Mouse (Mus musculus): ENCODE results near the gene Ryr2. TPM values are rescaled to one million over a fixed set of nuclear protein-coding genes. Genes with fewer than 3 reads are reported as not detected.
A peak's percentile ranks its signal among the peaks of the same experiment; 100 is the strongest.

Gene Ryr2
- polyA plus RNA-seq, 1 experiment from 2014 or later: 0.78 TPM

DNA sequence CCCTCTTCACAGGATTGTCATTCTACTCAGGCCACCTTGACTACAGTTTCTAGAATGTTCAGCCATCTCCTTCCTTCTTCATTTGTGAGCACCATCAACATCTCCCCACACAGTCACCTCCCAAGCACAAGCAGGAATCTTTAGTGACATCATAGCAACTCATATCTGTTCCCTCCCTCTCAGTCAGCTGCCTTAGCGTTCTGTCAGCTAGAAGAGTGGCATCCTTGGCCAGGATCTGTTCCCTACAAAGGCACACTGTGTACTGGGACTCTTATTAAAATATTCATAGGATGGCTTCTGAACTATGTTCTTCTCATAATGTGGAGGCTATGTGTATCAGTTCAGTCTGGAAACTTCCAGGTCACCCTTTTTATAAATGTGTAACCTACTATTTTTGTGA, 8.1 kb upstream of the Ryr2 start:
- Histone ChIP-seq H3K4me2 (replicated peaks; ENCODE audit: low read depth, low read length) (no peak overlapping the region), H3K9ac (replicated peaks; ENCODE audit: low read depth) (no peak overlapping the region), H3K36me3 (ENCODE audit: insufficient read depth, low read length) (no peaks in the 10 kb centered on the region), H3K4me3 (ENCODE audit: low read depth, low read length) (no peak overlapping the region), H3K27me3 (replicated peaks; ENCODE audit: insufficient read depth, low read length) (no peaks in the 10 kb centered on the region), H3K9me3 (ENCODE audit: low read length) (no peaks in the 10 kb centered on the region), H3K4me1 (ENCODE audit: insufficient read depth, low read depth, low read length) (no peaks in the 10 kb centered on the region), H3K27ac (ENCODE audit: low read length) (no peak overlapping the region)
- no peak for ATAC-seq
- TF ChIP-seq EP300 (IDR thresholded peaks at IDR 0.05): no peak
- TF ChIP-seq CTCF (IDR thresholded peaks at IDR 0.05): no peak
- DNase-seq (ENCODE audit: low spot score): no peak
- WGBS: 58% methylated on average over 1 of the region's 1 CpGs

GRCm38 (mm10) chr13:12108955-12109354, 2.2 kb upstream of the Ryr2 start:
- Histone ChIP-seq H3K9me3 (ENCODE audit: low read length) (no peaks in the 10 kb centered on the region), H3K9ac (replicated peaks; ENCODE audit: low read depth) (no peak overlapping the region), H3K27ac (ENCODE audit: low read length) (no peak overlapping the region), H3K4me3 (ENCODE audit: low read depth, low read length) (no peak overlapping the region), H3K4me1 (ENCODE audit: insufficient read depth, low read depth, low read length) (no peaks in the 10 kb centered on the region), H3K36me3 (ENCODE audit: insufficient read depth, low read length) (no peaks in the 10 kb centered on the region), H3K27me3 (replicated peaks; ENCODE audit: insufficient read depth, low read length) (peaks cover 8% of the 10 kb centered on the region; the same call in 1 of the 2 replicates), H3K4me2 (replicated peaks; ENCODE audit: low read depth, low read length) (no peak overlapping the region)
- no peak for ATAC-seq
- TF ChIP-seq EP300 (IDR thresholded peaks at IDR 0.05) (no peak), CTCF (IDR thresholded peaks at IDR 0.05) (no peak)
- 90% methylated on average over 1 of the region's 1 CpGs for WGBS
- DNase-seq (ENCODE audit: low spot score): no peak

- H3K27ac ChIP-seq (ENCODE audit: low read length): no peak overlapping the region
- 2% methylated on average over 63 of the region's 67 CpGs for WGBS
- H3K4me1 ChIP-seq (ENCODE audit: insufficient read depth, low read depth, low read length): no peaks in the 10 kb centered on the region
- peak overlapping the region; percentile 54 for H3K4me3 ChIP-seq (ENCODE audit: low read depth, low read length)
- no peaks in the 10 kb centered on the region for H3K36me3 ChIP-seq (ENCODE audit: insufficient read depth, low read length)
- TF ChIP-seq EP300 (IDR thresholded peaks at IDR 0.05) (no peak), CTCF (IDR thresholded peaks at IDR 0.05) (0 out of 2 replicates have a peak, but pooled peaks have one; percentile 10)
- H3K9ac ChIP-seq (replicated peaks; ENCODE audit: low read depth): no peak overlapping the region
- peaks cover 8% of the 10 kb centered on the region; the same call in 1 of the 2 replicates for H3K27me3 ChIP-seq (replicated peaks; ENCODE audit: insufficient read depth, low read length)
- peak overlapping the region; percentile 96 for H3K4me2 ChIP-seq (replicated peaks; ENCODE audit: low read depth, low read length)
- H3K9me3 ChIP-seq (ENCODE audit: low read length): no peaks in the 10 kb centered on the region
- peak; percentile 67 for ATAC-seq
- no peak for DNase-seq (ENCODE audit: low spot score)
These were observed 716 bp downstream of the Ryr2 start for GRCm38 (mm10) chr13:12105830-12106628.

GRCm38 (mm10) chr13:12105231-12105829, 1.4 kb downstream of the Ryr2 start:
- Histone ChIP-seq H3K27me3 (replicated peaks; ENCODE audit: insufficient read depth, low read length) (peaks cover 8% of the 10 kb centered on the region; the same call in 1 of the 2 replicates), H3K9me3 (ENCODE audit: low read length) (no peaks in the 10 kb centered on the region), H3K4me2 (replicated peaks; ENCODE audit: low read depth, low read length) (peak overlapping the region; percentile 96), H3K36me3 (ENCODE audit: insufficient read depth, low read length) (no peaks in the 10 kb centered on the region), H3K9ac (replicated peaks; ENCODE audit: low read depth) (no peak overlapping the region), H3K4me3 (ENCODE audit: low read depth, low read length) (peak overlapping the region; percentile 54), H3K4me1 (ENCODE audit: insufficient read depth, low read depth, low read length) (no peaks in the 10 kb centered on the region), H3K27ac (ENCODE audit: low read length) (no peak overlapping the region)
- ATAC-seq (no peak), DNase-seq (ENCODE audit: low spot score) (peak; percentile 17)
- TF ChIP-seq EP300 (IDR thresholded peaks at IDR 0.05) (no peak), CTCF (IDR thresholded peaks at IDR 0.05) (no peak)
- 2% methylated on average over 17 of the region's 17 CpGs for WGBS

- Histone ChIP-seq H3K4me2 (replicated peaks; ENCODE audit: low read depth, low read length) (no peak overlapping the region), H3K9me3 (ENCODE audit: low read length) (no peaks in the 10 kb centered on the region), H3K27me3 (replicated peaks; ENCODE audit: insufficient read depth, low read length) (peaks cover 8% of the 10 kb centered on the region; the same call in 1 of the 2 replicates), H3K4me3 (ENCODE audit: low read depth, low read length) (no peak overlapping the region), H3K4me1 (ENCODE audit: insufficient read depth, low read depth, low read length) (no peaks in the 10 kb centered on the region), H3K9ac (replicated peaks; ENCODE audit: low read depth) (no peak overlapping the region), H3K27ac (ENCODE audit: low read length) (no peak overlapping the region), H3K36me3 (ENCODE audit: insufficient read depth, low read length) (no peaks in the 10 kb centered on the region)
- TF ChIP-seq EP300 (IDR thresholded peaks at IDR 0.05) (no peak), CTCF (IDR thresholded peaks at IDR 0.05) (no peak)
- WGBS: 25% methylated on average over 1 of the region's 1 CpGs
- DNase-seq (ENCODE audit: low spot score) (no peak), ATAC-seq (no peak)
These were observed 2.4 kb downstream of the Ryr2 start for GRCm38 (mm10) chr13:12104318-12104717.

DNA sequence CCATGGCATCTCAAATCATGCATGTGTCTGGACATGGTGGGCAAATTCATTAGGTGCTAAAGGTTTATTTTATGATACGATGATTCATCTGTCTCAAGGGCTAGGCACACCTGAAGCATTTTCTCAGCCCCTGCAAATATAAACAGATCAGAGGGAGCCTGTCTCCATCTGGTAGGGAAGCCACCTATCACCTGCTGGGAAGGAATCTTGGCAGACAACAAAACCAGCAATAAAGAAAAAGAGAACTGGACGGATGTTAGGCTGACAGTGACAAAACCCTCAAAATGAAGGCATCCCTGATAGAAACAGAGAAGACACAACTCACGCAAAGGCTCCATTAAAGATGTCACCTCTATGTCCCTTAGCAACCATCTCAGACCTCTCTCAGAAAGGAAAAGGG, 3.7 kb downstream of the Ryr2 start:
- WGBS: 70% methylated on average over 3 of the region's 3 CpGs
- no peaks in the 10 kb centered on the region for H3K9me3 ChIP-seq (ENCODE audit: low read length)
- H3K27ac ChIP-seq (ENCODE audit: low read length): no peak overlapping the region
- ATAC-seq (no peak), DNase-seq (ENCODE audit: low spot score) (no peak)
- no peak overlapping the region for H3K4me2 ChIP-seq (replicated peaks; ENCODE audit: low read depth, low read length)
- TF ChIP-seq EP300 (IDR thresholded peaks at IDR 0.05) (no peak), CTCF (IDR thresholded peaks at IDR 0.05) (no peak)
- H3K9ac ChIP-seq (replicated peaks; ENCODE audit: low read depth): no peak overlapping the region
- no peaks in the 10 kb centered on the region for H3K4me1 ChIP-seq (ENCODE audit: insufficient read depth, low read depth, low read length)
- no peak overlapping the region for H3K4me3 ChIP-seq (ENCODE audit: low read depth, low read length)
- H3K36me3 ChIP-seq (ENCODE audit: insufficient read depth, low read length): no peaks in the 10 kb centered on the region
- peaks cover 8% of the 10 kb centered on the region; the same call in 1 of the 2 replicates for H3K27me3 ChIP-seq (replicated peaks; ENCODE audit: insufficient read depth, low read length)

All from lung, postnatal 0 days (tissue).